Mouse (Mus musculus) A20 (cell line): Measurements from ENCODE around the gene Chac1.

Experiments used
- DNase-seq: peaks from one replicate; pipeline ENCODE4 v3.0.0-alpha.2; 2011; ENCODE audit warnings: low read depth, low spot score

Chac1 gene

GRCm38 (mm10) chr2:119377286-119377685, 26.3 kb downstream of the Chac1 start:
- DNase-seq, result no peak

GRCm38 (mm10) chr2:119377826-119378225, 26.8 kb downstream of the Chac1 start:
- DNase-seq, result no peak

GRCm38 (mm10) chr2:119379455-119379854, 28.4 kb downstream of the Chac1 start:
- no peak for DNase-seq

GRCm38 (mm10) chr2:119388266-119388665, 37.2 kb downstream of the Chac1 start:
- DNase-seq, result no peak

GRCm38 (mm10) chr2:119389992-119390391, 39.0 kb downstream of the Chac1 start:
- DNase-seq, result no peak

GRCm38 (mm10) chr2:119398252-119398651, 47.2 kb downstream of the Chac1 start:
- DNase-seq, result no peak

- no peak for DNase-seq
These were observed 47.6 kb downstream of the Chac1 start for GRCm38 (mm10) chr2:119398665-119399064.

GRCm38 (mm10) chr2:119399313-119399712, 48.3 kb downstream of the Chac1 start:
- DNase-seq, result no peak
